Mouse (Mus musculus): ENCODE measurements around the gene Ankrd22.

Gene Ankrd22

DNA sequence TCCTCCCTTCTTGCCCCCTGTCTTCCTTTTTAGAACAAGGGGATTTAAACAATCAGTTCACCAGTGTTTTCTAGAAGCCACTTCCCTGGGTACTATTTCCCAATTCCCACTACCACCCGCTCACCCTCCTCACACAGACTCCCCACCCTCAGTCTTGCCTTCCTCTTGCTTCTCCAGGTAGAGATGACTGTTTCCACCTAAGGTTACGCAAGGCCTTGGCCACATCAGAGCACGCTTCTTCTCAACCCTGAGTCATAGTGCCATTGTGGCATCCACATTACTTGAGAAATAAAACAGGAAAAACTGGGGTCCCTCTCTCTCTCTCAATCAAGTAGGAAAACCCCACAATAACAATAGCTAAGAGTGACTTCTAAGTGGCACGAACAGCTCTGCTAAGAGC, 13.3 kb upstream of the Ankrd22 start:
- DNase-seq, result no peak

DNA sequence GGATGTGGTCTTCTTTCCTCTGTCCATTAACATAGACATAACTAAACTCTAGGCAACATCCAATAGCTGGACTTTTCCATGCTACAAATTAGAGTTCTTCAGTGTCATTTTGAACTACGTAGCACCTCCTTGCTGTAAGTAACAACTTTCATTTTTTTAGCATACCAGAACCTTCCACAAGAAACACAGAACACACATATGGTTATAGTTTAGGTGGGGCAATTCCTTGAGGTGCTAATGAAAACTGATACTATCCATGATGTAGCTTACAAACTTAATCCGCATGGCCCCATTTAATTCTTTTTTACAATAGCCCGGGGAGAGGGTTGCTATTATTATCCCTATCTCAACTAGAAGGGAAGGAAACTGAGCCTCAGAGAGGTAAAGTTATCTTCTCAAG, 8.2 kb upstream of the Ankrd22 start:
- no peak for DNase-seq

DNA sequence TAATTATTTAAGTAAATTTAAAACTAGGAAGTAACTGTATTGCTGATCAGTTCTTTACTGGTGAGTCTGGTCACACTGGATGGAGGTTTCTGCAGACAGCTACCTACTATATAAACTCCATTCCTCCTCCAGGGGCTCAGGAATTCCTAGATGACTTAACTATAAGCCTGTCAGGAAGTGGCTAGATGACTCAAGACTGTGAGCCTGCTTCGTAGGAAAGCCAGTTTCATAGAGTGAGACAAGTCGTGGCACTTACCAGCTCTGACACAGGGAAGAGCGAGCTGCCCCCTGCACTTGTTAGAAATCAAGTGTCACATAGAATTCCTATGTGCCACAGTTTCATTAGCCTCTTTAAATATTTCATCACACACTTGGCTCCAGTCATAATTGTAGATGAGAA, 5.3 kb upstream of the Ankrd22 start:
- DNase-seq, result no peak

DNA sequence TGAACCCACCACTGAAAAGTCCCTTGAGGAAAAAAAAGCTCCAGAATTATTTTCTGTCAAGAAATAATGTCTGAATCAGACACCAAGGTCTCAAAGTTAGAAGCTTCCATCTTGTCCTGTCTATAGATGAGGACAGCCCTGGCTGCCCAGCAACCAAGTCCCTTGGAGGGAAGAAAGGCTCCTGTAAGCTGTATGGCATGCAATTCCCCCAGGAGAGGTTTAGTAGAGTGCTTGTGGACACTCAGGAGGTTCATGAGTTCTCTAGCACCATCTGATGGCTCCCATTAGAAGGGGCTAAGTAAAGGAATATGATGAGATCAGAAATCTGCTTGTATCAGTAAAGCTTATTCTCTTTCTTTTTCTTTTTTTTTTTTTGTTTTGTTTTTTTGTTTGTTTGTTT, 3.3 kb upstream of the Ankrd22 start:
- no peak for DNase-seq

DNA sequence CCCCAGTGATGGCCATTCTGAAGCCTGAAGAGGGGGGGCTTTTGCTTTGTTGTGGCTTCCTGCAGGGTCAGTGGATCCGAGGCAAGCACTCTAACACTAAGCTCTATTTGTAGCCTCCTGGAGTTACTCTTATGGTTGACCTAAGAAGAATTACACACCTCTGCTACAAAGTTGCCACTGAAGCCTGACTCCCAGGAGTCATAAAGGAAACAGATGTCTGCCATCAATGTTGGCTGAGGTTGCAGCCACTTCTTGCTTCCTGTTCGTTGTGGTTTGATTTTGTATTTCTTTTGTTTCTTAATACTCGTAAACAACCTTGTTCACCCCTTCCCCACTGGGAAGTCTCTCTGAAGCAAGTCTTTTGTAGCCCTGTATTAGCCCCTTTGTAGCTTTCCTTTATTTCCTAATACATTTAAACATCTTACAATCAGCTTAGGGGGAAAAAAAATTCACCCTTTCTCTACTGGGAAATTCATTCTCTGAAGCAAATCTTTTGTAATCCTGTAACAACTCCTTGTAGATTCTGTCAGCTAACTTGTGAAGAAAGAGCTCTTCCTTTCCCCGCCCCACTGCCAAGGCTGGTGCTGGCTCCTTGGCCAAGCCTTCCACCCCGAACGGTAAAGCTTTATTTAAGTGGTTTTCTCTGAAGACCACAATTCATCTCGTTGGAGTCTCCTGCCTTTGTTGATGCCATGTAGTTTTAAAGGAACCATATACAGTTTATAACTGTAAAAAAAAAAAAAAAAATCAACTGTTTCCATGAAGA, 2.2 kb upstream of the Ankrd22 start:
- no peak for DNase-seq

DNA sequence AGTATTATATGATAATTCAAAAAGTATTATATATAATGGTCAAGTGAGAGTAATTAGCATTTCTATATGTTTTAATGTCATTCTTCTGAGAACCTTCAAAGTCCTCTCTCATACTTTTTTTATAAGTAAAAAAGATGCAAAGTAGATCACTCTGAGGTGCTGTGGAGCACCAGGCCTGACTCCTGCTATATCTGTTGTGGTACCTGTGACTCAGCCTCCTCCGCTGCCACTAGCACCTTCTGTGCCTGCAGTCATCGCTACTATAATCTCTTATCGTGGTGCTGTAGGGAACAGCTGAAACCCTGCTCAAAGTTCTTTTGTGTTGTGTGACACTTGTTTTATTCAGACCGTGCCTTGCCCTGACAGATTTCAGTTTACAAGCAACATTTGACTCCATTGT, 533 bp upstream of the Ankrd22 start:
- no peak for DNase-seq

DNA sequence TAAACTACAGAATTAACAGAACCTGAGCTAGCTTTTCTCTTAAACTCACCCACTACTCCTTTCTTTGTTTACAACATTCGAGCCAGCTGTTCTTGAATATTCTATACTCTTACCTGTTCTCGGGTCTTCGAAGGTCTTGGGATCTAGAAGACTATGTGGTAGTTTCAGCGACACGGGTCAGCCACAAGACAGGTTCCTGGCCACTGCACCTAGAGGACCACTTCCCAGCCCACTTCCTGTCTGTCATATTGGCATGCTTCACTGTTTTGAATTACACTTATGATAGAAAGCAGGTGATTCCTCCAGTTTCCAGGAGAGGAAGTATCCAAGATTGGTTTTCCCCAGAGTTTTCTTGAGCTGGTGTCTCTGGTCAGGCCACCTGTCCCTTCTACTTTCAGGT, 3.2 kb downstream of the Ankrd22 start:
- DNase-seq, result no peak

DNA sequence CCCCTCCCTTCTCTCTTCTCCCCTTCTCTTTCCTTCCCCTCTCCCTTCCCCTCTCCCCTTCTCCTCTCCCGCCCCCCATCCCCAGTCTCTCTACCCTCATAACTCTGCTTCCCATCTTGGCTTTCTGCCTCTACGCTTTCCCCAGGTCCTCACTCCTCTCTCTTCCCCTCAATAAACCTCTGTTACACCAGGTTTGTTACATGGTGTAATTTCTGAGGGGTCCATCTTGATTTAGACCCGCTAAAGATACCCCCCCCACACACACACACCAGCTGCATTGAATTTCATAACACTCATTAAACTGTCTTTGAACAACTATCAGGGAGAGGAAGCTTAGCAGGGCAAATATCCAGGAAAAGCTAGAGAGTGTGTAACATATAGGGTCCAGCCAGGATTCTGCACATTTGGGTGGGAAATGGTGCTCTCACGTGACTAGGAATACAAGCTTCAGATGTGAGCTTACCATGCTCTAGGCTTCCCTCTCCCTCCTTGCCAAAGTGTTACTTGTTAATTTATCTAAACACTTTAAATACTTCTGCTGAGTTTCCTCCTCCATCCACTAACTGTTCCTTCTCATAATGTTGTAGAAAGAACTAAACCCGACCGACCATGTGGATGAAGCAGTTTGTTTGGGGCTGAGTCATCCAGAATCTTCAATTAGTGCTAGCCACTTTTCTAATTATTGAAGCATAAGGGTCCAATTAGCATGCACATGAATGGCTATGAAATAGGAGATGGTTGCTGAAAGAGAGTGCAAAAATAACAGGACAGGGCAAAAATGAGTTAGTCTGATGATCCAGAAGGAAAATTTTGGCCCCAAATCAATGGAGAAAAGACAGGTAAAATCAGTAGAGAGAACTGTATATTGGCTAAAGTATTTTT, 12.3 kb downstream of the Ankrd22 start:
- no peak for DNase-seq

DNA sequence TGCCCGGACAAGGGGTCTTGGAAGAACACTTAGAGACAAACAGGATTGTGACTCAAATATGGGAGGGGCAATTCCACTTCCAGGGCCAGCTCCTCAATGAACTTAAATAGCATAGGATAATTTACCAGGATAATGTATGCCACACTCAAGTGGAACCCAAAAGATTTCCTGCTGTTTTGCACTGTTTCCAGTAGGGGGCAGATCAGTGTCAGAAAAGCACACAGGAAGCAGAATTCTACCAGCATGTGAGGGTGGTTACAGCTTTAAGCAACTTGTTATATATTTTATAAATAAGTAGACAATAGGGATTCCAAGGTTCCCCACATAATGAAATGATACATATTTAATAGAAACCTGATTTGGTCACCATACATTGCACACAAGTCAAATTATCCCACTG, 13.9 kb downstream of the Ankrd22 start:
- no peak for DNase-seq

DNA sequence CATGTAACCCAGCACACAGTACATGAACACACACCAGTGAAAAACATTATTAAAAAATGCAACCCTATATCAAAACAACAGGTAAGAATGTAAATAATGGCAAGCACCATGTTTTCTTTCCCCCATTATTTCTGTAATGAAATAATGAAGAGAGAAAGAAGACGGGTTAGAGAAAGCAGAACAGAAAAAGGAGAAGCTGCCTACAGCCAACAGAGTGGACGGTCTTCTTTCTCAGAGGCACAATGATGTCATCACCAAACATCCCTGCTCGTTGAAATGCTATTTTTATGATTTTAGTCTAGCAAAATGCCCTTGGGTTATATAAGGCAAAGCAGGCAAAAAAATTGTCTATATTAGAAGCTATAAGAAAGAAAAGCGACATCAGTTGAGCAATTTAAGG, 17.4 kb downstream of the Ankrd22 start:
- no peak for DNase-seq

DNA sequence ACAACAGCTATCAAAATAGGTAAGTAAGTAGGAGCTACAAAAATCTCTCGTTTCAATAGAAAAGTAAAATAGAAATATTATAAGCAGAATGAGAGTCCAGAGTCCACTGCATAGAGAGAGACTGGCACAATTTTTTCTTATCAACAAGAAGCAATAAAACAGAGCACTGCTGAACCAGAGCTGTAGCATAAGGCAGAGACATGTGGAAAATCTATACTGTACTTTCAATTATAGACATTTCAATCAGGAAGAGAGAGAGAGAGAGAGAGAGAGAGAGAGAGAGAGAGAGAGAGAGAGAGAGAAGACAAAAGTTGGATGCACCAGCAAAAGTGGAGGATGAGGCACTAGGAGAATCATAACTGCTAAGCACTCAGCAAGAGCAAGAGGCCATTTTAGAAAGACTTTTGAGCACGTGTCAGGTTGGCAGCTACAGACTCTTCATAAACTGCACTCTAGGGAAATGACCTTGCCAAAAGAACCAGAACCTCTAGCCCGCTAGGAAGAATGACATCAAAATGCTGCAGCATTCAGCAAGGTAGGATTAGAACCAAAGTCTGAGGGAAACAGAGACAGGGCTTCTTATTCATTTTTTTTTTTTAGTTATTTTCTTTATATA, 26.3 kb downstream of the Ankrd22 start:
- no peak for DNase-seq

DNA sequence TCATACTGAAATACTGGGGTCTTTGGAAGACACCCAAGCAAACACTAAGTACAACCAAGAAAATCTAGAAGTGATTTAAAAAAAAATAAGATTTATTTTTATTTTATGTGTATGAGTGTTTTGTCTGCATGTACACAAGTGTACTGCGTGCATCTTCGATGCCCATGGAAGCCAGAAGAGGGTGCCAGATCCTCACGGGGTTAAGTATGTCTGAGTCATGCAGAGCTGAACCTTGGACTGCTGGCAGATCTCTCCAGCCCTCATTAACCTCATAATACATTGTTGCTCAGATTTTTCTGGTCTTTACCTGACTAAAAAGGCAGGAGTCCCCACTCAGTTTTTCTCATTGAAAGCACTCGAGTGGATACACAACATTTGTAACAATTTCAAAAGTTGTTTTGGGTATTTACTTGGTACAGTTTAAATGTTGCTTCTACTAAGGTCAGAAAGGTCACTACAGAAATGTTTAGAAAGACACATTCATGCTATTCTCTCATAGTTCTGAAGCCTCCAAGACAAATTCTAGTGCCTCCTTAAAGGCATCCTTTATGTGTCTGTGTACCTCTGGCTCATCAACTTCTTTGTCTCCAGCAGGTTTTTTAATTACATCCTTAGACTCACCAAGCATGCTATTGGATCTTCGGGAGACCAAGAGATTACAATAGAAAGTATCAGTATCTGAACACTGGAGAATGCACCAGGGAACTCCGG, 27.0 kb downstream of the Ankrd22 start:
- no peak for DNase-seq

DNA sequence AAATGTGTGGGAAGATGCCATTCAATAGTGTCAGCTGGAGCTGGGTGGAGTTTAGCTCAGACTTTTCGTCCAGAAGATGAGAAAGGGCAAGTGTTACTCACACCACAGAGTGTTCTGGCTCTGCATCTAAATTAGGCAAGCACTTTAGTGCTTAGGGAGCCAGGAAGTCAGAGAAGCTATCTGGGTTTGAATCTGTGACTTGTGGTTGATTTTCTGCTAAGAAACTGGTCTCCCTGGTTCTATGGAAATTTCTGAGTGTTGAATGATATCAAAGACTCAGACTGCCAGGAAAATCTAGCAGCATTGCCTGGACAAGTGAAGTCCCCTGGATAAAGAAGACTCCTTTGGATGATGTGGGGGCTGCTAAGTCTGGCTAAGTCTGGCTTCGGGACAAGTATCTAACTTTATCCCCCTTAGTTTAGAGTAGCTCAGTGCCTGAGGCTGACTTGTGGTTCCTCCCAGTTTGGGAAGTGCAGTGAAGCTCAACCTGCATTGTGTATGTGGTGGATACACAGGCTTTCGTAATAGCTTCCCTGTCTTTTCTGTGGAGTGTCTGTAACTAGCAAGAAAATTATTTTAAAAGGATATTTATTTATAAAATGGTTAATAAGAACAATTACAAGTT, 45.6 kb downstream of the Ankrd22 start:
- no peak for DNase-seq

DNA sequence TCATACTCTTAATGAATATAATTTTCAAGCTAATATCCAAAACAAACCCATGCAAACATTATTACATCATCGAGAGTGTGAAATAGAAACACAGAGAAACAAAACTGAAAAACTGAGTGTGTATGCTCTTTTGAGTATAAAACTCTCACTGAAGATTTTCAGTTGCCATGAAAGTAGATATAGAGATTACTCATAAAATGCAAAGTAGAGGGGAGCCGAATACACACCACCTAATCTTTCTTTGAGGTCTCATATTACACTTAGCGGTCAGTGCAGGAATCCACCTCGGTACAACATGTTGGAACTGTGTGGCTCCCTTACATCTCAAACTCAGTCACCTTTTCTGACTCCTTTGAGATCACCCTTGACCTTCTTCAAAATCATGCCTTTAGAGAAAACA, 46.2 kb downstream of the Ankrd22 start:
- DNase-seq, result no peak

DNA sequence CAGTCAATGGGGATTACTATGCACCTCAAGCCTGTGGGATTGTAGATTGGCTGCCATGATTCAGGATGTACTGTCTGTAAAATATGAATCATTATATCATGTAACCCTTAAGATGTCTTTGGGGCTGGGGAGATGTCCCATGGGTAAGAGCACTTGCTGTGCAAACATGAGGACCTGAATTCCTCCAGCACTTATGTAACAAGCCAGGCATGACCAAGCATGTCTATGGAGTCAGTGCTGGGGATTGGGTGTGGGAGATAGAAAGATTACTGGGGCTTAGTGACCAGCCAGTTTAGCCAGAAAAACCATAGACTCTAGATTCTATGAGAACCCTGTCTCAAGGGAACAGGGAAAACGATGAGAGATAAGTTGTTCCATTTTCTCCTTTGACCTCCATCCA, 46.8 kb downstream of the Ankrd22 start:
- no peak for DNase-seq

DNA sequence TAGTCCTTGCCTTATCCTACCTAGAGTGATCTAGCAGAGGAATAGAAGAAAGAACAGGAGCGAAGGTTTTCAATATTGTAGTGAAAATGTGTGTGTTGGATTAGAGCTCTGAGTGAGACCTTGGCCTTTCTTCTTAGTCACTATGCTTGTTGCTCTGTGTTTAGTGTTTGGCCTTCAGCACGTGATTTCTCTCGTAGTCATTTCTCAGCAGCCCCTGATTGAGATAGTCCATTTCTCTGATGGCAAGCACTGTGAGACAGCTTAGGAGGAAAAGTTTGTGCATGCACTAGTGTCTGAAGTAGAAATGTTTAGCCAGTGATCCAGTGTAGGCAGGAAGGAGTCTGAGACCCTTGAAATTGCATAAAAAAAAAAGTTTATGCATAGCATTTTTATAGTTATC, 61.0 kb downstream of the Ankrd22 start:
- no peak for DNase-seq

DNA sequence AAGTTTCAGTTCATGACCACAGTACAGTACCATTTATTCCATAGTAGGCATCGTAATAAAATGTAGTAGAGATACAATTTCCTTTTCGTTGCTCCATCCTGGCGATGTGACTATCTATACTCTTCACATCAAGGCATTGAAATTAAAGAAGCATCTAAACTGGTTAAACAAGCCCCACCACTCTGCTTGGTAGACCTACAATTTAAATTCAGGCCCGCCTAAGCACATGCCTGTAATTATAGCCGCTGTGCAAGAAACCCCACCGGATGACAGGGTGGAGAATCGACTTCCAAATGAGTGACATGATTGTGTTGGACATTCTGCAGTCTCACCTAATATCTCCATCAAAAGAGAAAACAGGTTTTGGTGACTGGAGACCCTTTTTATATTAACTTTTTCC, 64.0 kb downstream of the Ankrd22 start:
- DNase-seq, result no peak

DNA sequence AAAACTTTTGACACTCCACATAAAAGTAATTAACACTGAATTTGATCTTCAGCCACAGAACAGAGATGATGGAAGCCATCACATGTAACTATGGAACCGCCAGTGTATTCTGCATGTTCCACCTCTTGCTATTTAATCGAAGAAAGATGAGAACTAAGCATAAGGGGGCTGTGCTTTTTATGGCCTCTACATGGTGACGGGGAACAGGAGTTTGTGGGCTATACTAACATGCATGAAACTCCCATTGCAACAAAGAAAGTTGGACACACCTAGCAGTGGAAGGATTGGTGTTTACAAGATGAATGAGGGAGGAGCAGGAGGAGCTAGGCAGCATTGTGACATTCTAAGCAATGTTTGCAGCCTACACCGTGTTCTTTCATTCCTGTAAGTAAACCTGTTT, 65.2 kb downstream of the Ankrd22 start, which contains the start of gene Lipm:
Gene Lipm (plus strand): TSS at position 301 of the 400 bp plus-strand sequence.
- DNase-seq, result no peak

DNA sequence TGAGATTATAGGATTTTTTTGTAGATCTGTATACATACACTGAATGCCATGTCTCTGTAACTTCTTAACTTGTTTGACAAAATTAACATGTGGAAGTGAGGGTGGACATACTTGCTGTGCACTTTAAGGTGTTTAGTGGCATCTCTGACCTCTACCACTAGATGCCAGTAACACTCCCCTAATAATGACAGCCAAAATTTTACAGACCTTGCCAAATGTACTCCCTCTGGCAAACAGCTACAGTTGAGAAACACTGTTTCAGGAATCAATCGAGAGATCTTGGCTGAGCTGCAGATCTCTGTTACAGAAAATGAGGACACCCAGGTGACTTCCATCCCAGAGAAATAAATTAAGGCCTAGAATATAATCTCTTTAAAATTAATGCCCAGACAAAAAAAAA, 69.6 kb downstream of the Ankrd22 start:
- DNase-seq, result no peak

DNA sequence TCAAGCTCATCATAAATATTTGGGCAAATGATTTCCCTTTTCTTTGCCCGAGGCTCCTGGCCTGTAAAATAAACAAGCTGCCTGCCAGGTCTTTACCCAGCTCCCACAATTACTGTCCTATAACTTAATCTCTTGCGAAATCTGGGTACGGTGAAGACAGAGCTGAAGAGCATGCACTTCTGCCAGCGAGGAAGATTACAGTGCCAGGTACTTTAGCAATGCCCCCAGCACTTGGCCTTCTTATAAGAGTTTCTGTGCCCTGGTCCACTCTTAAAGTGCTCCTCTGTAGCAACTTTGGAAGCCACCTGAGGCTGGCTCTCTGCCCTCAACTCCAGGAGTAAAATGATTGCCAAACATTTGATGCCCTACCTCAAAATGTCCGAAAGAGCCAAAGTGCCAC, 70.5 kb downstream of the Ankrd22 start:
- no peak for DNase-seq

DNA sequence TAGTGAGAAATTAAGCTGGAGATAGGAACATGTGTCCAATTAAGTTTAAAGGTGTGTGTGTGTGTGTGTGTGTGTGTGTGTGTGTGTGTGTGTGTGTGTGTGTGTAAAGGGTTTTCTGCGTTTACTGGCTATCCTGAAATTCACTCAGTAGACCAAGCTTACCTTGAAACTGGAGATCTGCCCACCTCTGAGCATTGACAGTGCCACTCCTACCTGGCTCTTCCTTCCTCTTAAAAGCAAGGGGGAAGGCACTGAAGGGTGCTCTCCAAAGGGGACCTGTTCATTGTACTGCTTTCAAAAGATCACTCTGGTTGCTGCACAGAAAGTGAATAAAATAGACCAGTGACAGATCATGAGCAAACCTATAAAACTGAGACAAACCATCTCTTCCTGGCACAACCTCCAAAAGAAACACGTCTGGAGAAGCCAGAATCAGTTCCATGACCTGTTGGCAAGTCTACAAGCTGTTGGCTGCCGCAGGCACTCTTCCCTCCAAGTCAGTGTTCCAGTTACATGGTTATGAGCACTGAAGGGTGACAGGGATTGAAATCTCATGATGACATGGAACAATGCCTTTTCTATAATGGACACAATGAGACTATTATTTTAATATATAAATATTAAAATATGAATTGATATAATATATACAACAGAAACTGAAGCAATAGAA, 76.7 kb downstream of the Ankrd22 start:
- DNase-seq, result no peak

DNA sequence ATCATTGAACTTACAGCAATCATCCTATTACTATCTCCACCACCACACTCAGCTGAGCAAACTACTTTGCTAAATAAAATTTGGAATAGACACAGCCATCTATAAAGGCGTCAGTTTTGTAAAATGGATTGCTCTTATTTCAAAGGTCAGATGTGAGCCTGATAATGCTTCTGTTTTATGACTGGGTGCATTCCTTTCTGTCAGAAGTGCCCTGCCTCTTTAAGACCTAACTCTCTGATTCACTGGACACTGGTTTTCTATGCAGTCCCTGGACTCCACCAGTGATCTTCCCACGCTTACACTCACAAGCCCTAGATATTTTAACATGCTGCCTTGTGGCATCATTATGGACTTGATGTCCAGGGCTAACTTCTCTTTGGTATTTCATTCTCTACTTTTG, 87.7 kb downstream of the Ankrd22 start:
- DNase-seq, result no peak
